Mouse (Mus musculus) layer of hippocampus, postnatal 14 days (tissue): Measurements from ENCODE around the gene Synrg. TPM values are rescaled to one million over a fixed set of nuclear protein-coding genes. Genes with fewer than 3 reads are reported as not detected.
A peak's percentile ranks its signal among the peaks of the same experiment; 100 is the strongest.

Experiments used
- DNase-seq, 2 experiments: peaks; one replicate each; pipeline ENCODE4 v3.0.0; 2021 to 2022; ENCODE audit warnings: low spot score in 2 of 2, mixed read lengths in 1 of 2
- total RNA-seq, 2 experiments: library from RNA; stranded (reverse); gene quantifications; 2 replicates each; pipeline ENCODE4 v1.2.3; 2021

The Synrg gene
- total RNA-seq, 2 experiments from 2014 or later: 57.3 to 59.0 TPM

DNA sequence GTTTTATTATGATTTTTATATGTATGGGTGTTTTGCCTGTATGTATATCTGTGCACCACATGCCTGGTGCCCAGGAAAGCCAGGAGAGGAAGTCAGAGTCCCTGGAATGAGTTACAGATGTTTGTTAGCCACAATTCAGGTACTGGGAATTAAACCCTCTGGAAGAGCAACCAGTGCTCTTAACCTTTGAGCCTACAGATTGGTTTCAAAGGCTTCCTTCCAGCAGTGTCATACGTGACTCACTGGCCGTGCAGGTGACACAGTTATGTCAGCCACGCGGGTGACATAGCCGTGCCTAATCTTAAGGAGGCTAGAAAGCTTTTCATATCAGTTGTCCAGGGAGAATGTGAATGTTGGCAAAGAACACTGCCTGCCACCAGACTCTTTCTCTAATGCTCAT, 69.4 kb downstream of the Synrg start:
- no peak for DNase-seq

DNA sequence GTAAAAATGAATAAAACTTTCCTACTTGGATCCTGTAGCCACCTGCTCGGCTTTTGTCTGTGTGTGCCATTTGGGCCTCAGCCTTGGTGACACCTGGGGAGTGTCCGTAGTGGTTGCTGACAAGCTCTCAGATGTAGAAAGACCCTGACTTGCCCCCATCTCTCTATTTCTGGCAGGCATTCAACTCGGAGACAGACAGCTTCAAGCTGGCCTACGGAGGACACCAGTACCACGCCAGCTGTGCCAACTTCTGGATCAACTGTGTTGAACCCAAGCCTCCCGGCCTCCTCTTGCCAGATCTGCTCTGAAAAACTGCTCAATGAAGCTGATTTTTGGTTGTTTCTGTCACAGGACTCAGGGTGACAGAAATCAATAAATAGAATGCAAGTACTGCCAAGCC, 76.4 kb downstream of the Synrg start:
- DNase-seq: no peak

DNA sequence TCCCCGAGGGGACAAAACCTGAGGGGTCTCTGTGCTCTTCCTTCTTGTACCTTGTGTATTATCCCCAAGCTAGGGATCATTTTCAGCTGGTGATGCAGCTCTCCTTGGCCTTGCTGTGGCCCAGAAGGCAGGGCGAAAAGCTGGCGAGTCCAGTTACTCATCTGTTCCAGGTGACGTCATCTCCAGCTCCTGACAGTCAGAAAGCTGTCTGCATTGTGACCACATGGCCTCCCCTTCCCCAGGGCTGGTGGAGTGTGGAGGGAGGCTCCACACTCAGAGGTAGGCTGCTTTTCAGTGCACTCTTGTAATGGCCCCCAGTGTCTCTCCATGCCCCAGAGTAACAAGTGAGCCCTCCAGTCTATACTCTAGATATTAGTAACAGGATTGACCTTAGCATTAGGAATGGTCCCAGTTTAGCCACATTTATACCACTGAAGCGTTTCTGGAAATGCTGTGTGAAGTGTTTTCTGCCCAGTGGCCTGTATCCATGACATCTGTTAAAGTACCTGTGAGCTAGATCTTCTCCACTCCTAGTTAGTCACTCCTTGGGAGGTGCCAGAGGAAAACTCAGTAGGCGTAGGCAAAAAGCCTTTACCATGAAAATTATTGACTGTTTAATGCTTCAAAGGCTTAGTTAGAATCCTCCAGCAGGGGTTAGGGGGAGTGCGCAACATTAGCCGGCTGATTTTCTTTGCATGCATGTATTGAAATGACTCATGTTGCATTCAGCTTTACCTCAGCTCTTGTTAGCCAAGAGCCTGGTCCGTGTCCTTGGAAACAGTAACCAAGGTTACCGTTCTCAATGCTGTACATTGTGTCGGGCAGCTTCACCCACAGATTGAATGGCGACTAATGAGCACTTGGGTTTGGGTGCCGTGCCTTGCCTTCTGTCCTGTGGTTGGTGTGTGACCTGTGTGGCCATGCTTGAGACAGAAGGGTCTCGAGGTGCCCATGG, 78.9 kb downstream of the Synrg start:
- peak; percentile 56 to 70 for DNase-seq

- DNase-seq: no peak
Observed at GRCm38 (mm10) chr11:84044988-84045387, 80.8 kb downstream of the Synrg start.

GRCm38 (mm10) chr11:84047270-84047669, 83.0 kb downstream of the Synrg start:
- DNase-seq: no peak

- DNase-seq: no peak
Observed at GRCm38 (mm10) chr11:84048411-84048810, 84.2 kb downstream of the Synrg start.

DNA sequence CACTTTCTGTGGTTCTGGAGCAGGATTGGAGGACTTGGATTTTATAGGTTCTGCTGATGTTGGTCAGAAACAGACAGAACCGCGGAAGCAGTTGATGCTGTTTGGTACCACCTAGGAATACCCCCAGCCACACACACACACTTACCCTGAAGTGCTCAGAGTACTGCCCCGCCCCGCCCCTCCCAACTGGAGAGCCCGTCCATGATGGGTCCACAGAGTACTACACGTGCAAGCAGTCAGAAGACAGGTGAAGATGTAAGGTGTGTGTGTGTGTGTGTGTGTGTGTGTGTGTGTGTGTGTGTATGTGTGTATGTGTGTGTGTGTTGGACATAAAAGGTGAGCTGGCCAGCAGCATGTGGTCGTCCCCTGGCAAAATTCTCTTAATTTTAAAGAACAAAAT, 88.8 kb downstream of the Synrg start:
- no peak for DNase-seq

- DNase-seq: peak; percentile 81 to 85
Observed at GRCm38 (mm10) chr11:84053524-84054163, 89.4 kb downstream of the Synrg start.

DNA sequence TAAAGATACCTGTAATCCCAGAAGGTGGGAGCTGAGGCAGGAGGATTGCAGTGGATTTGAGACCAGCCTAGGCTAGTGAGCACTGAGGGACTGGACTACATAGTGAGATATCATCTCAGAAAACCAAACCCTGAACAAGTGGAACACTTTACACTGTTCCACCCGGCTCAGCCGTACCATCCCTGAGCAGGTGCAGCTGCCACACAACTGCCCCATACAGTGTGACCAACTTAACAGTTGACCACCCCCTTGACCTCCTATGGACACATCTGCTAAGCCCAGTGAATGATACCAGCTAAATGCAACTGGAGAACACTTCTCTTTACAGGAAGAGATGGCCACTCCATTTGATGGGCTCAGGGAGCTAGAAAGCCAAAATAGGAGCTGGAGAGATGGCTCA, 93.2 kb downstream of the Synrg start:
- no peak for DNase-seq

- DNase-seq: no peak
Observed at GRCm38 (mm10) chr11:84059784-84060183, 95.6 kb downstream of the Synrg start.

GRCm38 (mm10) chr11:84060635-84061034, 96.4 kb downstream of the Synrg start:
- DNase-seq: no peak

- DNase-seq: no peak
Observed at GRCm38 (mm10) chr11:84061881-84062280, 97.7 kb downstream of the Synrg start.

- no peak for DNase-seq
Observed at GRCm38 (mm10) chr11:84062805-84063204, 98.6 kb downstream of the Synrg start.

- DNase-seq: no peak
Observed at GRCm38 (mm10) chr11:84063631-84064209, 99.5 kb downstream of the Synrg start.

GRCm38 (mm10) chr11:84066071-84066481, 101.8 kb downstream of the Synrg start:
- no peak for DNase-seq

DNA sequence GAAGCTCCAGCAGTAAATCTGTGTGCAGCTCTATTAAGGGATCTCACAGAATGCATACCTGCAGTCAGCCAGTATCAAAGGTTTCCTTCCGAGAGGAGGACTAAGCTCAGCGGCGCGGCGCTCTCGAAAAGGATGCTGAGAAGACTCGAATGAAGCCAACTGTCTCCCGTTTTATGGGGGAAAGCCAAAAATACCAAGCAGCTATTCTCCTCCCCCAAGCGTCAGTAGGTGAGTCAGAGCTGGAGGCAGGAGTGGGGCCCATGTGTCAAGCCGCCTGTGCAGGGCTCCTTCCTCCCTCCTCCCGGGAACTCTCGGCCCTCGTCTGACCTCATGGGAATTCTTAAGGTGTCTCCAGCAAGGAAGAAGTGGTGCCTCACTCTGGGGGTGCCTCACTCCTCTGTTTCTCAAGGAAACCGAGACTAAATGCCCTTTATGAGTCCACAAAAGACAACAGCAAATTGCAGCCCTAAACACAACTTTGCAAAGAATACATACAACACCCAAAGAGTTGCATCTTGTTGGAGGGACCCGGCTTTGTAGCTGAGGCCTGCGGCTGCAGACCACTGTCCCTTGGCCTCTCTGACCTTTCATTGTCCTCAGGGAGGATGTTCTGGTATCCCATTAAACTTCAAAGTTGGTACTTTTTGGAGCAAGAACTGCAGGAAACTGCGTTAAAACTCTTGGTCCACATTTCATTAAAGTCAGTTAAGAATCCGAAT, 102.9 kb downstream of the Synrg start:
- DNase-seq: no peak

DNA sequence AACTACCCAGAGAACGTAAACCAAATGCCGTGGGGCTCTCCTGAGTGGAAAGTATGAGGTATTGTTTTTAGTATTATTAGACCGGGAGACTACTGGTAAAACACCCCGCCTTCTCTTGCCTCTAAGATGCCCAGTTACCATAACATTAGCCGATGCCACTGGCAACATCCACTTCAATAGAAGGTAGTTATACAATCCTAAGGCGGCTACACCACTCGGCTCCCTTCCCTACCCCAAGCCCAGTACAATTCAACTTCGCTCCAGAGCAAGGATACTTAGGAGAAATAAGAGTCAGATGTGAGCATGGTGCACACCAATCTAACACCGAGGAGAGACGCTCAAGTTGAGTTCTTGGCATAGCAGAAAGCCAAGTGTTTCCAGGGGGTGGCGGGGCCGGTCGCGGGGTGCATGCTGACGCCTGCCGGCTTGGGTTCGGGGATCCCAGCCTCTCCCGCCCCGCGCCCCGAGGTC, 103.5 kb downstream of the Synrg start:
- no peak for DNase-seq

DNA sequence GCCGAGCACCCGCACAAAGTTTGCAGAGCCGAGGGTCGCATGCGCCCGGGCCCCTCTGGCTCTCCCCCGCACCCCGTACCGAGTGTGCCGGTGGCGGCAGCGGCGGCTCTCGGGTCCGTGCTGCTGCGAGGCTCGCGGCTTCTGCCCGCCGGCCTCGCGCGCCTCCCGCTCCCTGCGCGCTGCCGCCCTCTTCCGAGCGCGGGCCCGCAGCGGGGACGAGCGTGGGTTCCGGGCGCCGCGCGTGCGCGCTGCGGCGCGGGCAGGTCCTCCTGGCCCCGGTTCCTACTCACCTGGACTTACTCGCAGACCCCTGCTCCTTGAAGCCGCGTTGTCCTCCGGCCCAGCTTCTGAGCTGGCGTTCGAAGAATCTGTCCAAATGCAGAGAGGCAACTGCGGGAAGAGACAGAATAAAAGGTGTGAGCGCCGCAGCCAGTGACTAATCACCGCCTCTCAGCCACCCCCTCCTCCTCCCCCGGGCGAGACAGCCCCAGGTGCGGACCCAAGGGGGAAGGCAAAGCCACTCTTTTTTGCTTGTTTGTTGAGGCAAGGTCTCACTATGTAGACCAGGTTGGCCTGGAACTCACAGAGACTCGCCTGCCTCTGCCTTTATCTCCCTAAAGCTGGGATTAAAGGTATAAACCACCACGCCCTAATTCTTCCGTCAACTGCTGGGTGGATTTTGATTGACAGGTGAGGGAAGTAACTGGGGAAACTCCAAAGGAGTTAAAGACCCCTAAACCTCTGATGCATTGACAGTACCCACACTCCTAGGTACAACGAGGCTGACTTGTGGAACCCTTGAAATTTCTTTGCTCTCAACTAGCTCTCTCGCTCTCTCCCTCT, 104.2 kb downstream of the Synrg start:
- no peak for DNase-seq

DNA sequence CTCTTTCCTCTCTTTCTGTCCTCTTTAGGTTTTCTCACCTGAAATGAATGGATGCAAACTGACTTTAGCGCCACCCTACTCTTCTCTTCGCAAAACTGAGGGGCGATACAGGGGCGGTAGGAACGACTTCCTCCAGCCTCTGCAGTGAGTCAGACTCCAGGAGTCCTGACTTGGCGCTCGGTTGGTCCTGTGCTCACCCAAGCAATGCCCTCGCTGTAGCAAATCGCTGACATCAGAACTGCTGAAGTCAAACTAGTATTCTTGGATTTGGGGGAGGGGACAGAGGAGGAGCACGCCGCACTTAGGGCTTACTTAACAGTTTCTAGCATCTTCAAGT, 104.8 kb downstream of the Synrg start, which contains the start of gene Dusp14:
Dusp14 (minus strand) TSS at position 228 of the 337 bp plus-strand sequence.
- DNase-seq: no peak

GRCm38 (mm10) chr11:84072904-84073651, 108.8 kb downstream of the Synrg start:
- no peak for DNase-seq
